In genomic region chr13:53244151-53244550, GRCm38 (mm10) we compare ENCODE assay signal across 15 mouse cellular contexts. TPM values are rescaled to one million over a fixed set of nuclear protein-coding genes. Genes with fewer than 3 reads are reported as not detected.
DNase-seq lines count a peak whose midpoint lies in the region; ATAC-seq lines count a peak whose summit lies in the region.
"Had no signal": no experiment of that assay in that cellular context is flagged by ENCODE, and none has a peak within 500 bp of the region (broad histone marks: within the 10 kb centered on the region; RNA-seq: fewer than 3 reads in every experiment).

No protein-coding gene starts in this region.

- 72% methylated on average over 8 of the region's 8 CpGs for WGBS in forebrain, embryonic 12.5 days
- 33% methylated on average over 8 of the region's 8 CpGs for WGBS in forebrain, embryonic 14.5 days
- WGBS in kidney, embryonic 15.5 days: 32% methylated on average over 8 of the region's 8 CpGs
- 39% methylated on average over 8 of the region's 8 CpGs for WGBS in lung, embryonic 16.5 days
- 54% methylated on average over 8 of the region's 8 CpGs for WGBS in embryonic facial prominence, embryonic 15.5 days

- H3K4me3 ChIP-seq in forebrain, embryonic 12.5 days (replicated peaks): no peak overlapping the region
- no peak overlapping the region for H3K4me3 ChIP-seq in forebrain, embryonic 14.5 days (ENCODE audit: low read depth, low read length)
- H3K4me3 ChIP-seq in kidney, embryonic 15.5 days (replicated peaks): no peak overlapping the region
- H3K4me3 ChIP-seq in lung, embryonic 16.5 days (ENCODE audit: low read length): no peak overlapping the region
- no peak overlapping the region for H3K4me3 ChIP-seq in embryonic facial prominence, embryonic 15.5 days (replicated peaks)
- H3K4me3 ChIP-seq: layer of hippocampus, adult 2 months; left cerebral cortex, adult 2 months; limb, embryonic 13.5 days; megakaryocyte, embryonic 14.5 days had no signal

- H3K4me1 ChIP-seq in forebrain, embryonic 12.5 days: peaks cover 15% of the 10 kb centered on the region; the same call in 1 of the 2 replicates
- H3K4me1 ChIP-seq in forebrain, embryonic 14.5 days (ENCODE audit: control insufficient read depth, insufficient read depth, low read length): 0 out of 2 replicates have a peak, but pooled peaks cover 1% of the 10 kb centered on the region
- H3K4me1 ChIP-seq in kidney, embryonic 15.5 days: peaks cover 56% of the 10 kb centered on the region
- peaks cover 37% of the 10 kb centered on the region for H3K4me1 ChIP-seq in lung, embryonic 16.5 days (replicated peaks; ENCODE audit: control insufficient read depth, insufficient read depth, low read length)
- peaks cover 24% of the 10 kb centered on the region for H3K4me1 ChIP-seq in embryonic facial prominence, embryonic 15.5 days
- H3K4me1 ChIP-seq: megakaryocyte, embryonic 14.5 days had no signal

- H3K27me3 ChIP-seq in forebrain, embryonic 12.5 days: no peaks in the 10 kb centered on the region
- H3K27me3 ChIP-seq in forebrain, embryonic 14.5 days (replicated peaks; ENCODE audit: control insufficient read depth, insufficient read depth, low read length): no peaks in the 10 kb centered on the region
- H3K27me3 ChIP-seq in kidney, embryonic 15.5 days: no peaks in the 10 kb centered on the region
- no peaks in the 10 kb centered on the region for H3K27me3 ChIP-seq in lung, embryonic 16.5 days (ENCODE audit: control insufficient read depth, insufficient read depth, low read depth, low read length)
- no peaks in the 10 kb centered on the region for H3K27me3 ChIP-seq in embryonic facial prominence, embryonic 15.5 days
- H3K27me3 ChIP-seq: limb, embryonic 13.5 days had no signal

- DNase-seq in forebrain, embryonic 14.5 days (ENCODE audit: low spot score): no peak
- DNase-seq in kidney, adult 8-10 months: no peak
- no peak for DNase-seq in lung, adult 18-20 months
- DNase-seq: cerebellum, postnatal 25 days; heart, postnatal 36 days; liver, postnatal 0 days; right cerebral cortex, postnatal 14 days had no signal

- H3K27ac ChIP-seq in forebrain, embryonic 12.5 days: peak overlapping the region; percentile 50; the same call in 1 of the 2 replicates
- H3K27ac ChIP-seq in forebrain, embryonic 14.5 days (ENCODE audit: low read depth, low read length): no peak overlapping the region
- peak overlapping the region; percentile 59; the same call in 1 of the 2 replicates for H3K27ac ChIP-seq in kidney, embryonic 15.5 days
- H3K27ac ChIP-seq in lung, embryonic 16.5 days (ENCODE audit: low read length): 0 out of 2 replicates have a peak overlapping the region, but pooled peaks have one; percentile 23
- 0 out of 2 replicates have a peak overlapping the region, but pooled peaks have one; percentile 23 for H3K27ac ChIP-seq in embryonic facial prominence, embryonic 15.5 days (replicated peaks)
- H3K27ac ChIP-seq: layer of hippocampus, adult 2 months; left cerebral cortex, adult 2 months; limb, embryonic 13.5 days had no signal

- H3K4me2 ChIP-seq in forebrain, embryonic 12.5 days: no peak overlapping the region
- no peak overlapping the region for H3K4me2 ChIP-seq in forebrain, embryonic 14.5 days (ENCODE audit: low read length)
- H3K4me2 ChIP-seq in kidney, embryonic 15.5 days: no peak overlapping the region
- no peak overlapping the region for H3K4me2 ChIP-seq in lung, embryonic 16.5 days (ENCODE audit: low read depth, low read length)
- no peak overlapping the region for H3K4me2 ChIP-seq in embryonic facial prominence, embryonic 15.5 days (replicated peaks)
- H3K4me2 ChIP-seq: limb, embryonic 13.5 days had no signal

- ATAC-seq in forebrain, embryonic 12.5 days (ENCODE audit: low FRiP score): no peak
- ATAC-seq in forebrain, embryonic 14.5 days: no peak
- 0 out of 2 replicates have a peak, but pooled peaks have one; percentile 20 for ATAC-seq in kidney, embryonic 15.5 days (replicated peaks; ENCODE audit: low FRiP score)
- ATAC-seq in lung, embryonic 16.5 days (ENCODE audit: low read depth): no peak; the same call in 1 of the 2 replicates
- ATAC-seq in embryonic facial prominence, embryonic 15.5 days (ENCODE audit: insufficient number of reproducible peaks, low FRiP score, low TSS enrichment, low read depth): no peak
- ATAC-seq: liver, postnatal 0 days had no signal

- no peak overlapping the region for H3K9ac ChIP-seq in forebrain, embryonic 12.5 days
- no peak overlapping the region for H3K9ac ChIP-seq in forebrain, embryonic 14.5 days (ENCODE audit: low read length)
- no peak overlapping the region for H3K9ac ChIP-seq in kidney, embryonic 15.5 days
- no peak overlapping the region for H3K9ac ChIP-seq in lung, embryonic 16.5 days (ENCODE audit: low read length)
- H3K9ac ChIP-seq in embryonic facial prominence, embryonic 15.5 days: no peak overlapping the region
- H3K9ac ChIP-seq: limb, embryonic 13.5 days; liver, postnatal 0 days had no signal

- H3K36me3 ChIP-seq in forebrain, embryonic 12.5 days (replicated peaks): no peaks in the 10 kb centered on the region
- H3K36me3 ChIP-seq in forebrain, embryonic 14.5 days (ENCODE audit: control insufficient read depth, insufficient read depth, low read length): no peaks in the 10 kb centered on the region
- H3K36me3 ChIP-seq in kidney, embryonic 15.5 days: no peaks in the 10 kb centered on the region
- H3K36me3 ChIP-seq in lung, embryonic 16.5 days (ENCODE audit: control insufficient read depth, insufficient read depth, low read length): peaks cover 6% of the 10 kb centered on the region
- H3K36me3 ChIP-seq in embryonic facial prominence, embryonic 15.5 days: peaks cover 4% of the 10 kb centered on the region; the same call in 1 of the 2 replicates

- H3K9me3 ChIP-seq in forebrain, embryonic 12.5 days: no peaks in the 10 kb centered on the region
- H3K9me3 ChIP-seq in forebrain, embryonic 14.5 days (replicated peaks; ENCODE audit: control insufficient read depth, low read length): peaks cover 4% of the 10 kb centered on the region; the same call in 1 of the 2 replicates
- no peaks in the 10 kb centered on the region for H3K9me3 ChIP-seq in kidney, embryonic 15.5 days (replicated peaks)
- no peaks in the 10 kb centered on the region; the same call in 1 of the 2 replicates for H3K9me3 ChIP-seq in lung, embryonic 16.5 days (ENCODE audit: control insufficient read depth, low read length)
- H3K9me3 ChIP-seq in embryonic facial prominence, embryonic 15.5 days (replicated peaks): 0 out of 2 replicates have a peak, but pooled peaks cover 6% of the 10 kb centered on the region

RNA-seq across cellular contexts. Expression of gene Ror2, which starts 41.8 kb away (rescaled TPM):
- polyA plus RNA-seq in forebrain, embryonic 12.5 days (2016; fragmentation: Nextera tagmentation; extraction: Ambion mirVana): 13.9 and 18.5 TPM in 2 replicates
- 2.2 and 2.6 TPM in 2 replicates for polyA plus RNA-seq in forebrain, embryonic 14.5 days (2014; fragmentation: Nextera tagmentation; extraction: Ambion mirVana)
- polyA plus RNA-seq in kidney, embryonic 15.5 days (2015; fragmentation: Nextera tagmentation; extraction: Ambion mirVana): 9.6 and 11.2 TPM in 2 replicates
- polyA plus RNA-seq in lung, embryonic 16.5 days (2015; fragmentation: Nextera tagmentation; extraction: Ambion mirVana): 13.4 and 14.7 TPM in 2 replicates
- polyA plus RNA-seq in embryonic facial prominence, embryonic 15.5 days (2015; fragmentation: Nextera tagmentation; extraction: Ambion mirVana): 24.0 and 24.6 TPM in 2 replicates
